Mouse (Mus musculus) embryonic facial prominence, embryonic 11.5 days (tissue): ENCODE data around the gene Slc39a3. TPM values are rescaled to one million over a fixed set of nuclear protein-coding genes. Genes with fewer than 3 reads are reported as not detected.
A peak's percentile ranks its signal among the peaks of the same experiment; 100 is the strongest.

Source experiments
- ATAC-seq: fragments of 200-750 bp; cut with Nextera tagmentation; replicated peaks from 2 replicates; pipeline ENCODE4 v1.8.0; 2017; ENCODE audit warnings: low read depth; ENCODE audit not compliant: insufficient number of reproducible peaks, low FRiP score, low TSS enrichment
- DNase-seq: peaks from one replicate; pipeline ENCODE4 v3.0.0-alpha.2; 2015; ENCODE audit warnings: low spot score
- H3K27ac ChIP-seq: fragments of 300-500 bp; sonication (generic); replicated peaks from 2 replicates; pipeline ENCODE4 v1.5.1; 2014; ENCODE audit warnings: mild to moderate bottlenecking, low read depth, low read length, control low read depth
- H3K27me3 ChIP-seq: fragments of 300-500 bp; sonication (generic); 2 replicates; pipeline ENCODE4 v1.6.1; 2014; ENCODE audit warnings: mild to moderate bottlenecking, low read length, moderate library complexity, mixed read lengths; ENCODE audit not compliant: control insufficient read depth, insufficient read depth
- H3K36me3 ChIP-seq: fragments of 300-500 bp; sonication (generic); replicated peaks from 2 replicates; pipeline ENCODE4 v1.6.1; 2014; ENCODE audit warnings: low read depth, mild to moderate bottlenecking, low read length, moderate library complexity, mixed read lengths; ENCODE audit not compliant: control insufficient read depth, insufficient read depth
- H3K4me1 ChIP-seq: fragments of 300-500 bp; sonication (generic); 2 replicates; pipeline ENCODE4 v1.6.1; 2014; ENCODE audit warnings: low read length, mixed read lengths; ENCODE audit not compliant: control insufficient read depth, insufficient read depth
- H3K4me2 ChIP-seq: fragments of 300-500 bp; sonication (generic); 2 replicates; pipeline ENCODE4 v1.6.1; 2014; ENCODE audit warnings: low read depth, mild to moderate bottlenecking, control low read depth, low read length, moderate library complexity
- H3K4me3 ChIP-seq: fragments of 300-500 bp; sonication (generic); 2 replicates; pipeline ENCODE4 v1.5.1; 2014; ENCODE audit warnings: low read depth, low read length, control low read depth
- H3K9ac ChIP-seq: fragments of 300-500 bp; sonication (generic); replicated peaks from 2 replicates; pipeline ENCODE4 v1.6.1; 2014; ENCODE audit warnings: mild to moderate bottlenecking, control low read depth, low read length
- H3K9me3 ChIP-seq: fragments of 300-500 bp; sonication (generic); replicated peaks from 2 replicates; pipeline ENCODE4 v1.6.1; 2016; ENCODE audit warnings: mild to moderate bottlenecking, low read length, inconsistent platforms, mixed read lengths; ENCODE audit not compliant: control insufficient read depth
- WGBS: fragments of 180-500 bp; shearing (Covaris S2); extraction: QIAGEN DNeasy Blood & Tissue Kit; methylation state at CpG from one replicate; pipeline ENCODE4 v1.1.7; 2014; 5-methylcytosine and 5-hydroxymethylcytosine counted together
- polyA plus RNA-seq: library from polyadenylated mRNA; unstranded; fragments of >200 nt; fragmentation: Nextera tagmentation; extraction: Ambion mirVana; gene quantifications from 2 replicates; pipeline ENCODE4 v1.2.1, GENCODE M21; 2014

The Slc39a3 gene
- polyA plus RNA-seq, 1 experiment from 2014 or later, result 7.2 TPM

- Histone ChIP-seq H3K4me3 (no peak overlapping the region), H3K27me3 (no peaks in the 10 kb centered on the region), H3K4me1 (no peaks in the 10 kb centered on the region), H3K4me2 (no peak overlapping the region), H3K36me3 (no peaks in the 10 kb centered on the region), H3K9ac (no peak overlapping the region), H3K9me3 (no peaks in the 10 kb centered on the region), H3K27ac (no peak overlapping the region)
- DNase-seq, result peak; percentile 76
- no peak for ATAC-seq
- 17% methylated on average over 12 of the region's 12 CpGs for whole genome bisulfite sequencing
Observed at GRCm38 (mm10) chr10:80998778-80999177, 38.4 kb downstream of the Slc39a3 start.

DNA sequence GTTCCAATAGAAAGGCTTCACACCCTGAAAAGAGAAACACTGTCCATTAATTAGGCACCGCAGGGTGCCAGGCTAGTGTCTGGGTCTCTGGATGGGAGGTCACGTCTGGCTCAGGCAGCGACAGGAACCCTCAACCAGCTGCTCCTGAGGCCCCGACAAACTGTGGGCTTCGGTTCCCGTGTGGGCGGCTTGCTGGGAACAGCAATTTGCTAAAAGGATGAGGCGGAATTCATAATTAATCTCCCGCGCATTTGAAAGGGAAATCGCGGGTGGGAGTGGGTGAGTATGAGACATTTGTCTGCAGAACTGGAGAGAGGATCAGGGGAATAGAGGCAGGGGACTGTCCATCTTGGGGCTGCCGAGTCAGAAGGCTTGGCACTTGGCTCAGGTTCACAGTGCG, 39.2 kb downstream of the Slc39a3 start:
- H3K9me3 ChIP-seq, result no peaks in the 10 kb centered on the region
- no peak overlapping the region for H3K9ac ChIP-seq
- ATAC-seq (no peak), DNase-seq (no peak)
- WGBS, result 45% methylated on average over 14 of the region's 14 CpGs
- no peaks in the 10 kb centered on the region for H3K36me3 ChIP-seq
- H3K4me3 ChIP-seq, result no peak overlapping the region
- H3K4me1 ChIP-seq, result no peaks in the 10 kb centered on the region
- H3K27ac ChIP-seq, result no peak overlapping the region
- no peaks in the 10 kb centered on the region for H3K27me3 ChIP-seq
- no peak overlapping the region for H3K4me2 ChIP-seq

- H3K9ac ChIP-seq, result no peak overlapping the region
- no peak overlapping the region for H3K4me3 ChIP-seq
- ATAC-seq (no peak), DNase-seq (no peak)
- no peaks in the 10 kb centered on the region for H3K9me3 ChIP-seq
- no peak overlapping the region for H3K4me2 ChIP-seq
- no peaks in the 10 kb centered on the region for H3K4me1 ChIP-seq
- WGBS, result 85% methylated on average over 8 of the region's 8 CpGs
- no peaks in the 10 kb centered on the region for H3K36me3 ChIP-seq
- H3K27me3 ChIP-seq, result no peaks in the 10 kb centered on the region
- no peak overlapping the region for H3K27ac ChIP-seq
Observed at GRCm38 (mm10) chr10:80997332-80997731, 39.9 kb downstream of the Slc39a3 start.

- Histone ChIP-seq H3K4me3 (no peak overlapping the region), H3K27me3 (no peaks in the 10 kb centered on the region), H3K9me3 (no peaks in the 10 kb centered on the region), H3K36me3 (no peaks in the 10 kb centered on the region), H3K27ac (no peak overlapping the region), H3K4me2 (no peak overlapping the region), H3K4me1 (no peaks in the 10 kb centered on the region), H3K9ac (no peak overlapping the region)
- ATAC-seq (no peak), DNase-seq (no peak)
- 93% methylated on average over 8 of the region's 8 CpGs for WGBS
Observed at GRCm38 (mm10) chr10:80996501-80996900, 40.7 kb downstream of the Slc39a3 start.

DNA sequence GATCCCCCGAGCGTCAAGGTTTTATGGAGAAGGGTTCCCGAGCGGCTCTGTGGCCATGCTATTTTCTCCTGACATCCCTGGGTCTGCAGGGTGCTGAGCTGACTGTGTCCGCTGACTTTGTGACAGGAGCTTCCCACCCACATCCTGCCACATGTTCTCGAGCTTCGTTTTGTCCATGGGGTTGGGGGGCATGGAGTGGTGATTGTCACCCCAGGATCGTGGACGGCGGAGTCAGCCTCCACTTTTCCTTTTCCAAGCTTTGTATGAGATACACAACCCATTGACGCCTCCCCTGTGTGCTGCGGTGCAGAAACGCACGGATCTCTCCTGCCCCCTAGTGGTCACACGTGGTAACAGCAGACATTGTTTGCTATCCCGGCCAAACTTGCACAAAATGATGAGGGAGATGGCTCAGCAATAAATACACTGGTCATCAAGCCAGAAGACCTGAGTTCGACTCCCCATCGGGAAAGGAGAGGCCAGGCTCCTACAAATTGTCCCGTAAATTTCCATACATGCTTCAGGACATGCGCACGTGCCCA, 42.1 kb downstream of the Slc39a3 start:
- no peak overlapping the region for H3K4me2 ChIP-seq
- no peak for ATAC-seq
- DNase-seq, result peak; percentile 85

GRCm38 (mm10) chr10:80994621-80995020, 42.6 kb downstream of the Slc39a3 start:
- no peak overlapping the region for H3K27ac ChIP-seq
- ATAC-seq (no peak), DNase-seq (no peak)
- H3K36me3 ChIP-seq, result no peaks in the 10 kb centered on the region
- H3K9ac ChIP-seq, result no peak overlapping the region
- 68% methylated on average over 4 of the region's 4 CpGs for WGBS
- H3K27me3 ChIP-seq, result no peaks in the 10 kb centered on the region
- H3K9me3 ChIP-seq, result no peaks in the 10 kb centered on the region
- H3K4me2 ChIP-seq, result no peak overlapping the region
- H3K4me1 ChIP-seq, result no peaks in the 10 kb centered on the region
- H3K4me3 ChIP-seq, result no peak overlapping the region

More for the DNA sequence above, 42.1 kb downstream of the Slc39a3 start:
- 11% methylated on average over 21 of the region's 21 CpGs for WGBS
- H3K4me1 ChIP-seq, result no peaks in the 10 kb centered on the region
- no peak overlapping the region for H3K9ac ChIP-seq
- no peak overlapping the region for H3K27ac ChIP-seq
- no peaks in the 10 kb centered on the region for H3K36me3 ChIP-seq
- no peak overlapping the region for H3K4me3 ChIP-seq
- no peaks in the 10 kb centered on the region for H3K27me3 ChIP-seq
- H3K9me3 ChIP-seq, result no peaks in the 10 kb centered on the region

- 73% methylated on average over 5 of the region's 5 CpGs for WGBS
- Histone ChIP-seq H3K4me2 (no peak overlapping the region), H3K9me3 (no peaks in the 10 kb centered on the region), H3K4me3 (no peak overlapping the region), H3K27ac (no peak overlapping the region), H3K36me3 (no peaks in the 10 kb centered on the region), H3K4me1 (no peaks in the 10 kb centered on the region), H3K27me3 (no peaks in the 10 kb centered on the region), H3K9ac (no peak overlapping the region)
- DNase-seq, result no peak
- no peak for ATAC-seq
Observed at GRCm38 (mm10) chr10:80993276-80993675, 44.0 kb downstream of the Slc39a3 start.

- peaks cover under 1% of the 10 kb centered on the region; the same call in 1 of the 2 replicates for H3K27me3 ChIP-seq
- H3K4me1 ChIP-seq, result no peaks in the 10 kb centered on the region
- no peaks in the 10 kb centered on the region for H3K9me3 ChIP-seq
- H3K4me3 ChIP-seq, result no peak overlapping the region
- no peak overlapping the region for H3K9ac ChIP-seq
- H3K36me3 ChIP-seq, result no peaks in the 10 kb centered on the region
- DNase-seq (no peak), ATAC-seq (no peak)
- no peak overlapping the region for H3K27ac ChIP-seq
- 83% methylated on average over 1 of the region's 1 CpGs for WGBS
- H3K4me2 ChIP-seq, result no peak overlapping the region
Observed at GRCm38 (mm10) chr10:80991945-80992344, 45.3 kb downstream of the Slc39a3 start.
